Comparison of ENCODE assay signal across 13 mouse cellular contexts in the genomic region with DNA sequence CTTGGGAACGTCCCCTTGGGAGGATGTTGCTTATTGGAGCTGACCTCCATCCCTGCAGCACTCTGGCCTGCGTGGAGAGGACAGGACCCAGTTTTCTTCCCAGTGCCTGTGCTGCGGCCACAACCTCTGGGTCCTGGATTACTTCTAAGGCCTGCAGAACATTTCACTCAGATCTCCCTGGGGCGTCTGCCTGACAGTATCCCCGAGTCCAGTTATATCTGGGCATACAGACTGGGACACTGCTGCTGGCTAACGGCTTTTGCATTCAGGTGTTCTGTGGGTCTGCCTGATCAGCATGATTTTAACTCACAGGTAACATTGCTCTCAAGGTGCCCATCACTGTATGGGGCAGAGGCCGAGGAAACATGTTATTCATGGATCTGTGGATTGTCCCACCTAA.
"Had no signal": no experiment of that assay in that cellular context is flagged by ENCODE, and none has a peak within 500 bp of the region (broad histone marks: within the 10 kb centered on the region; RNA-seq: fewer than 3 reads in every experiment).

No protein-coding gene starts in this region.

- H3K27ac ChIP-seq: liver, embryonic 14.5 days; midbrain, embryonic 15.5 days; neural tube, embryonic 12.5 days; stomach, postnatal 0 days had no signal

- ATAC-seq: lung, postnatal 0 days; midbrain, embryonic 15.5 days had no signal

- H3K36me3 ChIP-seq: midbrain, embryonic 15.5 days; neural tube, embryonic 12.5 days had no signal

- H3K9me3 ChIP-seq: midbrain, embryonic 15.5 days had no signal

- H3K27me3 ChIP-seq: midbrain, embryonic 15.5 days; neural tube, embryonic 12.5 days had no signal

- H3K4me3 ChIP-seq: midbrain, embryonic 15.5 days; neural tube, embryonic 12.5 days had no signal

- H3K4me1 ChIP-seq: midbrain, embryonic 15.5 days; neural tube, embryonic 12.5 days had no signal

- DNase-seq: kidney, adult 18-20 months; kidney, postnatal 10 days; kidney, postnatal 4 days; layer of hippocampus, postnatal 36 days; left cerebral cortex, postnatal 4 days; liver; lung, adult 2 months; lung, postnatal 36 days had no signal
